Mouse (Mus musculus) naive thymus-derived CD4-positive, alpha-beta T cell, adult 2 months (primary cell): Measurements from ENCODE around the gene Krr1.
"Not testable (repeated sequence)": the region's sequence is repeated elsewhere in the genome, so short reads cannot be mapped to it uniquely, and the experiment has no call there.

ENCODE experiments used
- DNase-seq: peaks from one replicate; pipeline ENCODE4 v3.0.0-alpha.2; 2011; ENCODE audit warnings: low read depth

The Krr1 gene

GRCm38 (mm10) chr10:111977584-111977983 is 5.1 kb downstream of the Krr1 start:
- peak; percentile 89 for DNase-seq

- DNase-seq = no peak
These were observed 10.6 kb downstream of the Krr1 start for GRCm38 (mm10) chr10:111983070-111983469.

GRCm38 (mm10) chr10:111986453-111986852 is 14.0 kb downstream of the Krr1 start:
- DNase-seq = no peak

- DNase-seq = peak; percentile 67
These were observed 23.5 kb downstream of the Krr1 start for GRCm38 (mm10) chr10:111995803-111996548.

- DNase-seq = peak; percentile 67
These were observed 24.1 kb downstream of the Krr1 start for GRCm38 (mm10) chr10:111996549-111996904.

- peak; percentile 88 for DNase-seq
These were observed 24.5 kb downstream of the Krr1 start for GRCm38 (mm10) chr10:111996911-111997347.

- DNase-seq = no peak
These were observed 25.2 kb downstream of the Krr1 start for GRCm38 (mm10) chr10:111997671-111998070.

GRCm38 (mm10) chr10:111999765-112000164 is 27.3 kb downstream of the Krr1 start:
- DNase-seq = no peak

GRCm38 (mm10) chr10:112000568-112000967 is 28.1 kb downstream of the Krr1 start:
- DNase-seq = peak; percentile 44

GRCm38 (mm10) chr10:112001350-112001749 is 28.9 kb downstream of the Krr1 start:
- DNase-seq = no peak

GRCm38 (mm10) chr10:112001756-112002520 is 29.5 kb downstream of the Krr1 start:
- no peak for DNase-seq

GRCm38 (mm10) chr10:112002544-112003215 is 30.2 kb downstream of the Krr1 start, which contains the start of gene Glipr1:
Glipr1 (minus strand) TSS chr10:112002631.
- DNase-seq = peak; percentile 78

GRCm38 (mm10) chr10:112009511-112009910 is 37.0 kb downstream of the Krr1 start:
- DNase-seq = not testable (repeated sequence)

GRCm38 (mm10) chr10:112023585-112023984 is 51.1 kb downstream of the Krr1 start:
- DNase-seq = no peak

GRCm38 (mm10) chr10:112028689-112029088 is 56.2 kb downstream of the Krr1 start:
- DNase-seq = not testable (repeated sequence)
